Mouse (Mus musculus): ENCODE measurements around the gene Dhx58. TPM values are rescaled to one million over a fixed set of nuclear protein-coding genes. Genes with fewer than 3 reads are reported as not detected.

The Dhx58 gene
- polyA plus RNA-seq, 1 experiment from 2014 or later: 5.2 TPM

- Histone ChIP-seq H3K4me2 (peak overlapping the region; percentile 59), H3K9ac (no peak overlapping the region), H3K9me3 (no peaks in the 10 kb centered on the region), H3K27ac (no peak overlapping the region), H3K36me3 (peaks cover 11% of the 10 kb centered on the region), H3K4me3 (no peak overlapping the region), H3K4me1 (peaks cover 23% of the 10 kb centered on the region), H3K27me3 (0 out of 2 replicates have a peak, but pooled peaks cover 4% of the 10 kb centered on the region)
- ATAC-seq (ENCODE audit: insufficient number of reproducible peaks, insufficient read depth, low FRiP score, low TSS enrichment, low read depth): no peak
- WGBS: 71% methylated on average over 3 of the region's 3 CpGs
Measured at GRCm38 (mm10) chr11:100700710-100701109, 3.4 kb downstream of the Dhx58 start.

- H3K4me1 ChIP-seq: peaks cover 14% of the 10 kb centered on the region
- H3K27me3 ChIP-seq: peaks cover 10% of the 10 kb centered on the region
- H3K4me2 ChIP-seq: no peak overlapping the region
- no peak for ATAC-seq (ENCODE audit: insufficient number of reproducible peaks, insufficient read depth, low FRiP score, low TSS enrichment, low read depth)
- no peak overlapping the region for H3K27ac ChIP-seq
- H3K36me3 ChIP-seq: no peaks in the 10 kb centered on the region
- H3K4me3 ChIP-seq: no peak overlapping the region
- H3K9ac ChIP-seq: no peak overlapping the region
- H3K9me3 ChIP-seq: no peaks in the 10 kb centered on the region
- 64% methylated on average over 7 of the region's 7 CpGs for WGBS
Measured at GRCm38 (mm10) chr11:100697921-100698320, 6.2 kb downstream of the Dhx58 start.

- Histone ChIP-seq H3K4me3 (no peak overlapping the region), H3K4me1 (peaks cover 10% of the 10 kb centered on the region), H3K27me3 (peaks cover 27% of the 10 kb centered on the region), H3K9ac (no peak overlapping the region), H3K9me3 (no peaks in the 10 kb centered on the region), H3K36me3 (no peaks in the 10 kb centered on the region), H3K27ac (no peak overlapping the region), H3K4me2 (no peak overlapping the region)
- WGBS: 26% methylated on average over 5 of the region's 5 CpGs
- ATAC-seq (ENCODE audit: insufficient number of reproducible peaks, insufficient read depth, low FRiP score, low TSS enrichment, low read depth): no peak
Measured at GRCm38 (mm10) chr11:100694926-100695325, 9.1 kb downstream of the Dhx58 start.

- Histone ChIP-seq H3K4me2 (no peak overlapping the region), H3K4me1 (peaks cover 10% of the 10 kb centered on the region), H3K4me3 (no peak overlapping the region), H3K36me3 (no peaks in the 10 kb centered on the region), H3K27me3 (peaks cover 27% of the 10 kb centered on the region), H3K9ac (no peak overlapping the region), H3K9me3 (no peaks in the 10 kb centered on the region), H3K27ac (no peak overlapping the region)
- ATAC-seq (ENCODE audit: insufficient number of reproducible peaks, insufficient read depth, low FRiP score, low TSS enrichment, low read depth): no peak
- WGBS: 26% methylated on average over 5 of the region's 5 CpGs
Measured at GRCm38 (mm10) chr11:100693154-100693553, 10.9 kb downstream of the Dhx58 start.

DNA sequence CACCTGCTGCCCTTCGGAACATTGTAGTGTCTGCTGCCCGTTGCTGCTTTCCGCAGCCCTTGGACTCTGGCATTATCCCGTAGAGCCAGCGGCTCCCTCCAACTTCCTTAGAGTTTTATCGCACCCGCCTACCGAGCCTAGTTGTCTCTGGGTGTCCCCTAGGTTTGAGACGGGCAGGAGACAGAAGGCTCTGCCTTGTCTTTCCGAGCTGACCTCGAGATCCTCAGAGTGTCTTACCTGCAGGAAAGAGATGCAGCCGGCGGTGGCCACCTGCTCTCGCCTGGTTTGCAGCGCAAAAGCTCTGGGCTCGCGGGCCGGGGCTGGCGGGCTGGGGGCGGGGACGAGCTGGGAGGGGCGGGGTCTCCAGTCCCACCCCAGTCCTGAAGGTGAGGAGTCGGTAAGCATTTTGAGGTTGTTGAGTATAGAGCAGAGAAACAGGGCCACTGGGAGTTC lies 11.9 kb downstream of the Dhx58 start, which contains the start of gene Zfp385c:
Zfp385c (minus strand) TSS at position 292 of the 453 bp plus-strand sequence.
- Histone ChIP-seq H3K9me3 (no peaks in the 10 kb centered on the region), H3K4me2 (peak within 1 kb of the TSS; percentile 67), H3K27ac (no peak within 1 kb of the TSS), H3K27me3 (peaks cover 27% of the 10 kb centered on the region), H3K4me3 (peak within 1 kb of the TSS; percentile 40), H3K4me1 (peaks cover 10% of the 10 kb centered on the region), H3K9ac (peak within 1 kb of the TSS; percentile 52; the same call in 1 of the 2 replicates), H3K36me3 (no peaks in the 10 kb centered on the region)
- WGBS: 2% methylated on average over 23 of the region's 23 CpGs
- no peak for ATAC-seq (ENCODE audit: insufficient number of reproducible peaks, insufficient read depth, low FRiP score, low TSS enrichment, low read depth)

GRCm38 (mm10) chr11:100690389-100690788 lies 13.7 kb downstream of the Dhx58 start:
- no peak overlapping the region for H3K4me3 ChIP-seq
- H3K36me3 ChIP-seq: no peaks in the 10 kb centered on the region
- WGBS: 70% methylated on average over 7 of the region's 7 CpGs
- peaks cover 10% of the 10 kb centered on the region for H3K4me1 ChIP-seq
- H3K27me3 ChIP-seq: peaks cover 27% of the 10 kb centered on the region
- H3K27ac ChIP-seq: no peak overlapping the region
- no peak overlapping the region for H3K4me2 ChIP-seq
- no peak for ATAC-seq (ENCODE audit: insufficient number of reproducible peaks, insufficient read depth, low FRiP score, low TSS enrichment, low read depth)
- no peak overlapping the region for H3K9ac ChIP-seq
- no peaks in the 10 kb centered on the region for H3K9me3 ChIP-seq

GRCm38 (mm10) chr11:100688443-100688842 lies 15.6 kb downstream of the Dhx58 start:
- 75% methylated on average over 4 of the region's 4 CpGs for WGBS
- ATAC-seq (ENCODE audit: insufficient number of reproducible peaks, insufficient read depth, low FRiP score, low TSS enrichment, low read depth): no peak
- Histone ChIP-seq H3K36me3 (no peaks in the 10 kb centered on the region), H3K4me2 (no peak overlapping the region), H3K27ac (no peak overlapping the region), H3K4me1 (peaks cover 10% of the 10 kb centered on the region), H3K9ac (no peak overlapping the region), H3K27me3 (peaks cover 27% of the 10 kb centered on the region), H3K4me3 (no peak overlapping the region), H3K9me3 (no peaks in the 10 kb centered on the region)

- Histone ChIP-seq H3K4me1 (peaks cover 6% of the 10 kb centered on the region), H3K27ac (no peak overlapping the region), H3K4me2 (no peak overlapping the region), H3K9ac (no peak overlapping the region), H3K36me3 (no peaks in the 10 kb centered on the region), H3K27me3 (peaks cover 15% of the 10 kb centered on the region), H3K9me3 (no peaks in the 10 kb centered on the region), H3K4me3 (no peak overlapping the region)
- ATAC-seq (ENCODE audit: insufficient number of reproducible peaks, insufficient read depth, low FRiP score, low TSS enrichment, low read depth): no peak
- 84% methylated on average over 7 of the region's 7 CpGs for WGBS
Measured at GRCm38 (mm10) chr11:100687265-100687664, 16.8 kb downstream of the Dhx58 start.

GRCm38 (mm10) chr11:100685371-100685770 lies 18.7 kb downstream of the Dhx58 start:
- WGBS: 83% methylated on average over 2 of the region's 3 CpGs
- Histone ChIP-seq H3K4me1 (no peaks in the 10 kb centered on the region), H3K36me3 (no peaks in the 10 kb centered on the region), H3K9ac (no peak overlapping the region), H3K9me3 (no peaks in the 10 kb centered on the region), H3K27me3 (no peaks in the 10 kb centered on the region; the same call in 1 of the 2 replicates), H3K4me3 (no peak overlapping the region), H3K27ac (no peak overlapping the region), H3K4me2 (no peak overlapping the region)
- ATAC-seq (ENCODE audit: insufficient number of reproducible peaks, insufficient read depth, low FRiP score, low TSS enrichment, low read depth): no peak

DNA sequence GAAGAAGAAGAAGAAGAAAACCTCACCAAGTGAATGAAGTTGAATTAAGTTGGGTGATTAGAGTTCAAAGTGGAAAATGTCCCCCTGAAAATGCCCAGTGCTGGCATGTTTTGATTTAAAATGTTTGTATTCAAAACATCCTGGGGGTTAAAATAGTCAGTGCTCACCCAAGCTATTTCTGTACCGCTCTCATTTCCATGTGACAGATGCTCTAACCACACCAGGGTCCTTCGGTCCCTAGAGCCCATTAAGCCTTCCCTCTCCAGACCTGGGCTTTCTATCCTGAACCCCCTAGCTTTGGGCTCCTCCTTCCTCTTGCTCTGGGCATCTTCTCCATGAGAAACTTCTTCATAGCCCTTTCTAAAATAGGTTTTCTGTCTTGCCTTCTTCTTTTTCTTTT lies 20.0 kb downstream of the Dhx58 start:
- Histone ChIP-seq H3K4me2 (no peak overlapping the region), H3K9me3 (no peaks in the 10 kb centered on the region), H3K27ac (no peak overlapping the region), H3K4me1 (no peaks in the 10 kb centered on the region), H3K9ac (no peak overlapping the region), H3K27me3 (no peaks in the 10 kb centered on the region), H3K36me3 (no peaks in the 10 kb centered on the region), H3K4me3 (no peak overlapping the region)
- 63% methylated on average over 2 of the region's 2 CpGs for WGBS
- ATAC-seq (ENCODE audit: insufficient number of reproducible peaks, insufficient read depth, low FRiP score, low TSS enrichment, low read depth): no peak

GRCm38 (mm10) chr11:100682526-100682925 lies 21.5 kb downstream of the Dhx58 start:
- no peak overlapping the region for H3K4me2 ChIP-seq
- no peak overlapping the region for H3K4me3 ChIP-seq
- no peak for ATAC-seq (ENCODE audit: insufficient number of reproducible peaks, insufficient read depth, low FRiP score, low TSS enrichment, low read depth)
- H3K36me3 ChIP-seq: no peaks in the 10 kb centered on the region
- H3K9ac ChIP-seq: no peak overlapping the region
- 74% methylated on average over 5 of the region's 5 CpGs for WGBS
- peaks cover 7% of the 10 kb centered on the region; the same call in 1 of the 2 replicates for H3K4me1 ChIP-seq
- H3K9me3 ChIP-seq: no peaks in the 10 kb centered on the region
- H3K27me3 ChIP-seq: no peaks in the 10 kb centered on the region
- no peak overlapping the region for H3K27ac ChIP-seq

- H3K4me1 ChIP-seq: peaks cover 8% of the 10 kb centered on the region; the same call in 1 of the 2 replicates
- 71% methylated on average over 5 of the region's 5 CpGs for WGBS
- ATAC-seq (ENCODE audit: insufficient number of reproducible peaks, insufficient read depth, low FRiP score, low TSS enrichment, low read depth): no peak
- no peak overlapping the region for H3K4me2 ChIP-seq
- no peak overlapping the region for H3K4me3 ChIP-seq
- H3K9me3 ChIP-seq: no peaks in the 10 kb centered on the region
- H3K27ac ChIP-seq: no peak overlapping the region
- no peaks in the 10 kb centered on the region for H3K27me3 ChIP-seq
- H3K9ac ChIP-seq: no peak overlapping the region
- no peaks in the 10 kb centered on the region for H3K36me3 ChIP-seq
Measured at GRCm38 (mm10) chr11:100681826-100682225, 22.2 kb downstream of the Dhx58 start.
